Mouse (Mus musculus): ENCODE results near the gene Rnf130.

GRCm38 (mm10) chr11:50036781-50037460, 11.8 kb downstream of the Rnf130 start:
- TF ChIP-seq CTCF (IDR thresholded peaks at IDR 0.05; ENCODE audit: control insufficient read depth, insufficient read depth, insufficient read length) = no peak
- no peak for TF ChIP-seq MYOD1 (IDR thresholded peaks at IDR 0.05; ENCODE audit: control insufficient read depth, insufficient read length, low read depth)
- no peak for TF ChIP-seq MAX (IDR thresholded peaks at IDR 0.05)
- TF ChIP-seq USF1 (IDR thresholded peaks at IDR 0.05; ENCODE audit: low read depth) = no peak
- TF ChIP-seq CEBPB (IDR thresholded peaks at IDR 0.05; ENCODE audit: low read depth) = no peak
- TF ChIP-seq MYOG (IDR thresholded peaks at IDR 0.05; ENCODE audit: control insufficient read depth, extremely low read depth, insufficient read length) = no peak
